Mouse (Mus musculus): ENCODE measurements around the gene C2cd4a. TPM values are rescaled to one million over a fixed set of nuclear protein-coding genes. Genes with fewer than 3 reads are reported as not detected.

The C2cd4a gene
- polyA plus RNA-seq, 1 experiment from 2014 or later, result 0.09 TPM

DNA sequence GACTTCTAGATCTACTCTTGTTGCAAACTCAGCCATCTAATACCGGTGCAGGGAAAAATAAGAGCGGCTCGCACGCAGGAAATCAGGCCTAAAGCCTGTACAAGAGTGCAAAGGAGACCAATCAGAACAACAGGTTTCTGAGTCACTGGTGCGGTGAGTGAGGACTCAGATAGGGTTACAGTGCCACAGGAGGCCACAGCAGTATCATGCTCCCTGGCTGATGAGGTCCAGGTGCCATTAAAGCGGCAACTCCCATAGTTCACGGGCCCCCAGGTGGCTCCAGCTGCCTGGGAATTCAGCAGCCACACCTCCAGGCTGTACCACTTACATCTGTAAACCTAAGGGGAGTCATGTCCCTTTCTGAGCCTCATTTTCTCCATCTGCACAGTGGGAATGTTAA is 45.8 kb downstream of the C2cd4a start:
- H3K27ac ChIP-seq (ENCODE audit: low read length), result no peak overlapping the region
- H3K9ac ChIP-seq (ENCODE audit: low read depth, low read length), result no peak overlapping the region
- H3K4me1 ChIP-seq (ENCODE audit: control insufficient read depth, low read depth, low read length), result no peaks in the 10 kb centered on the region
- WGBS (ENCODE audit: insufficient replicate concordance), result 68% methylated on average over 7 of the region's 7 CpGs
- no peak for ATAC-seq (ENCODE audit: low read depth)
- H3K36me3 ChIP-seq (ENCODE audit: control insufficient read depth, insufficient read depth), result no peaks in the 10 kb centered on the region
- H3K4me3 ChIP-seq (ENCODE audit: low read depth, low read length), result no peak overlapping the region
- no peak overlapping the region for H3K4me2 ChIP-seq (ENCODE audit: low read depth, low read length)
- H3K9me3 ChIP-seq (replicated peaks; ENCODE audit: control insufficient read depth, low read length), result 0 out of 2 replicates have a peak, but pooled peaks cover 2% of the 10 kb centered on the region
- no peaks in the 10 kb centered on the region for H3K27me3 ChIP-seq (ENCODE audit: control insufficient read depth, insufficient read depth, low read depth, low read length)

DNA sequence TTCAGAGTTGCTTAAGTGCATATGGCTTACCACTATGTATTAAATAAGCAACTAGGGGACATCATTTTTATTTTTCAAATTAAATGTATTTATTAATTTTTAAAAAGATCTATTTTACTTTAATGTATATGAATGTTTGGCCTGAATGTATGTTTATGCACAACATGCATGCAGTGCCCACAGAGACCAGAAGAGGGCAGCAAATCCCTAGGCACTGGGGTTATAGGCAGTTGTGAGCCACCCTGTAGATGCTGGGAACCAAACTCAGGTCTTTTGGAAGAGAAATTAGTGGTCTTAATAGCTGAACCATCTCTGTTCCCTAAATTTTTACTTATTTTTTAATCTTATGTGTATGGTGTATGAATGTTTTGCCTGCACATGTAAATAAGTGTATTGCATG is 48.2 kb downstream of the C2cd4a start:
- Histone ChIP-seq H3K9ac (ENCODE audit: low read depth, low read length) (no peak overlapping the region), H3K4me2 (ENCODE audit: low read depth, low read length) (no peak overlapping the region), H3K4me3 (ENCODE audit: low read depth, low read length) (no peak overlapping the region), H3K36me3 (ENCODE audit: control insufficient read depth, insufficient read depth) (no peaks in the 10 kb centered on the region), H3K27me3 (ENCODE audit: control insufficient read depth, insufficient read depth, low read depth, low read length) (no peaks in the 10 kb centered on the region), H3K9me3 (replicated peaks; ENCODE audit: control insufficient read depth, low read length) (0 out of 2 replicates have a peak, but pooled peaks cover 2% of the 10 kb centered on the region), H3K4me1 (ENCODE audit: control insufficient read depth, low read depth, low read length) (no peaks in the 10 kb centered on the region), H3K27ac (ENCODE audit: low read length) (no peak overlapping the region)
- no peak for ATAC-seq (ENCODE audit: low read depth)

DNA sequence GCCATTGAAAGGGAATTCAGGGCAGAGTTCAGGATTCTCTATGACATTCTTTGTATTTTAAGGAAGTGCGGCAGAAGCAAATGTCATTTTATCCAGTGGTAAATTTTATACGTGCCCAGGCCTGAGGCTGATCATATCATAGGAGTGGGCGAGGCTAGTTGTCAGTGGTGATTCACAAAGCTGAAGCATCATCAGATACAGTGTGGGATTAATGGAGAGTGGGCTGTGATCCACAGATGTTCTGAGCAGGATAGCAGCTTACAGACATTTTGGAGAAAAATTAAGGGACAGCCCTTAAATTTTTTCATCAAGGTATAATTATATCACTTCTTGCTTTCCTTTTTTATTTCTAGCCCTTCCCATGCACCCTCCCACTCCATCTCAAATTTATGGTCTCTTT is 48.7 kb downstream of the C2cd4a start:
- Histone ChIP-seq H3K9me3 (replicated peaks; ENCODE audit: control insufficient read depth, low read length) (0 out of 2 replicates have a peak, but pooled peaks cover 2% of the 10 kb centered on the region), H3K9ac (ENCODE audit: low read depth, low read length) (no peak overlapping the region), H3K27me3 (ENCODE audit: control insufficient read depth, insufficient read depth, low read depth, low read length) (no peaks in the 10 kb centered on the region), H3K36me3 (ENCODE audit: control insufficient read depth, insufficient read depth) (no peaks in the 10 kb centered on the region), H3K4me3 (ENCODE audit: low read depth, low read length) (no peak overlapping the region), H3K27ac (ENCODE audit: low read length) (no peak overlapping the region), H3K4me2 (ENCODE audit: low read depth, low read length) (no peak overlapping the region), H3K4me1 (ENCODE audit: control insufficient read depth, low read depth, low read length) (no peaks in the 10 kb centered on the region)
- WGBS (ENCODE audit: insufficient replicate concordance), result 73% methylated on average over 3 of the region's 3 CpGs
- no peak for ATAC-seq (ENCODE audit: low read depth)

DNA sequence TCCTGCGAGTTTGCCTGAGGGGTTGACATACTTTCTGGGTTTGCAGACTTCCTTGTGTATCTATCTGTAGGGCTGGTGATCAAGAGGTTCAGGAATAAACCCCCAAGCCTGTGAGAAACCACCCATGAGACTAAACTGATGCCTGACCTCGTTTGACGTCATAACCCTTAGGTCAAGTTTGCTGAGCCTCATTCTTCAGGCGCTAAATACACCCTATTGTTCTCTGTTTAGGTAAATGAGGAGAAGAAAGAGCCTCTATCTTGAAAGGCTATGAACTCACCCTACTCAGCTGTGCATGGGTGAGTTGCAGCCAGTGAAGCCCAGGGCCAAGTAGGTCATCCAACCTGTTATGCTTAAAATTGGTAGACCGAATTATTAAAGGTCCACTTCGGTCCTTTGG is 49.3 kb downstream of the C2cd4a start:
- no peaks in the 10 kb centered on the region for H3K27me3 ChIP-seq (ENCODE audit: control insufficient read depth, insufficient read depth, low read depth, low read length)

More for the DNA sequence above, 49.3 kb downstream of the C2cd4a start:
- Histone ChIP-seq H3K27ac (ENCODE audit: low read length) (no peak overlapping the region), H3K36me3 (ENCODE audit: control insufficient read depth, insufficient read depth) (no peaks in the 10 kb centered on the region), H3K4me3 (ENCODE audit: low read depth, low read length) (no peak overlapping the region), H3K9me3 (replicated peaks; ENCODE audit: control insufficient read depth, low read length) (0 out of 2 replicates have a peak, but pooled peaks cover 2% of the 10 kb centered on the region), H3K4me2 (ENCODE audit: low read depth, low read length) (no peak overlapping the region), H3K4me1 (ENCODE audit: control insufficient read depth, low read depth, low read length) (no peaks in the 10 kb centered on the region), H3K9ac (ENCODE audit: low read depth, low read length) (no peak overlapping the region)
- ATAC-seq (ENCODE audit: low read depth), result no peak
- 57% methylated on average over 6 of the region's 6 CpGs for WGBS (ENCODE audit: insufficient replicate concordance)

Other genes with a start within 250 kb of the C2cd4a start
- gene C2cd4b, start 72.9 kb downstream of the C2cd4a start, polyA plus RNA-seq (2015; fragmentation: Nextera tagmentation; extraction: Ambion mirVana), result not detected in 2 replicates
- 4.4 and 4.7 TPM in 2 replicates for gene Vps13c, start 8.1 kb upstream of the C2cd4a start, polyA plus RNA-seq (2015; fragmentation: Nextera tagmentation; extraction: Ambion mirVana)